Mouse (Mus musculus) 416B (cell line): Measurements from ENCODE around the gene Med12l.

Experiments
- DNase-seq: peaks from one replicate; pipeline ENCODE4 v3.0.0; 2011; ENCODE audit warnings: low read depth

Gene Med12l

GRCm38 (mm10) chr3:59005271-59005995 lies at the start of gene Med12l:
Gene Med12l (plus strand): TSS chr3:59005825.
- DNase-seq: peak; percentile 29

GRCm38 (mm10) chr3:58961166-58961565 lies 44.5 kb upstream of the Med12l start:
- no peak for DNase-seq

DNA sequence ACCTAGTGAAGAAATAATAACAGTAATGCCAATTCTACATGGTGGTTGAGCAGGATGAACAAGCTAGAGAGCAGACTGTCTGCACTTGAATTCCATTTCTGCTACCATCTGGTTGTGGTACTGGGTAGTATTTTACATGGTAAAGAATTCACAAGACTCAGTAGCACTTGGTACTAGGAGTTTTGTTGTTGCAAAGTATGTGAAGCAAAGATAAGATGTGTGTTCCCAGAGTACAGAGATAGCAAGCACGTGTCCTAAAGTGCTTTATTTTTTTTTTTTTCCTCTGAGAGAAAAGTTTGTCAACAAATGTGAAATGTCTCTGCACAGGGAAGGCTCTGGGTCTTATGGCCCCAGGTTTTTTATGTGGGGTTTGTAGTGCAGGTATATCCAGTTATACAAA lies 28.2 kb upstream of the Med12l start:
- no peak for DNase-seq

GRCm38 (mm10) chr3:58977906-58978622 lies 27.6 kb upstream of the Med12l start:
- no peak for DNase-seq

GRCm38 (mm10) chr3:58980579-58980978 lies 25.0 kb upstream of the Med12l start:
- DNase-seq: no peak

DNA sequence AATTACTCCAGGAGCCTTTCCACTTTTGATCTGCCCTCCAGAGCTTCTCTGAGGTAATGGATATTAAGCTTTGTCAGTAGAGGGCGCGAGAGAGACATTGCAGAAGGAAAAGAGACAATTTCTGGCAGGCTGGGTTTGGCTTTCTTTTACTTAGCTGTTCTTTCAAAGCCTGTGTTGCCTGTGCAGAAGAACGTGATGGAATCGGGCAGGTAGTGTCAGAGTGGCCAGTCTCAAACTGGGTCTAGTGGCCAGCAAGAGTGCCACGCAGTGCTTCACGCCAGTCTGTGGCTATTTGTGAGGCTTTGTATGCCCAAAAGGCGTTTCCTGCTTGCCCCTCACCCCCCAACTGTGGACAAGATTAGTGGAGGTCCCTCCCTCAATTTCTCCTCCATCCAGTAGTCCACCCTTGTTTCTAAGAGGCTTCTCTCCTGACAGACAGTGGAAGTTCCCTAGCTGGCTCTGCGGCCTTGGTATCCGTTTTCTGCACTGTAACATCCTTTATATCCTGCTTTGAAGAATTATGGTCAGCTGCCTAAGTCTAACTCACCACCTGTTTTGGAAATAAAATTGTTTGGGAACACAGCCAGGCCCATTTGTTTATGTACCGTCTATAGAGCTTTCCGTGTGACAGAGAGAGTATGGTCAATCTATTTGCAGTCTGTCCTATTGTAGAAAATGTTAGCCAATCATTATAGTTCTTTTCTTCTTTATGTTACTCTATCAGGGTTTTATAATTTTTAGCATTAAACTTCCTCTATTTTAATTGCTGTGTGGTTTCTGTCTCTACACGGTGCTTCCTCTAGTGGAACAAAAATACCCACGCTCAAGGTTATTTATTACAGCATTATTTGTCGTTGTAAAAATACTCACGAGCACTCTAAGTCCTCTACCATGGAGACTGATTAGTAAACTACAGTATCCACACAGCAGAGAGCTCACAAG lies 22.5 kb upstream of the Med12l start:
- peak; percentile 88 for DNase-seq

- DNase-seq: peak; percentile 43
Measured at GRCm38 (mm10) chr3:58983838-58984598, 21.6 kb upstream of the Med12l start.

- DNase-seq: no peak
Measured at GRCm38 (mm10) chr3:58985816-58986215, 19.8 kb upstream of the Med12l start.

DNA sequence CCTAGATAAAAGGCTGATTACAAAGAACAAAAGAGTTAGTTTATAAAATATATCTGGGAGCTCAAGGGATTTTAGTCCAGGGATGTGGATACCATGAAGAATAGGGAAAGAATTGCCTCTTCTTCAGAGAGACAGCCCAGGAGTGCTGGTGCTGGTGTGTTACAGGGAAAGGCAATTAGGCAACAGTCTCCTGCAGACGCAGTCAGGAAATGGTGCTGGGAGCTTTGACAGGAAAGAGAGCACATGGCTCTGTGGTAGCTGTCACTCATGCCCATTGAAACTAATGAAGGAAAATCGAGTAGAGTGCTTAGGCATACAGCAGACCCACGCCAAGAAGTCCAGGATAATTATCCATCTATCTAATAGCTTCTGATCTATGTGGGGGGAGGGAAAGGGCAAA lies 16.3 kb upstream of the Med12l start:
- DNase-seq: peak; percentile 31

GRCm38 (mm10) chr3:58990556-58990955 lies 15.1 kb upstream of the Med12l start:
- no peak for DNase-seq

DNA sequence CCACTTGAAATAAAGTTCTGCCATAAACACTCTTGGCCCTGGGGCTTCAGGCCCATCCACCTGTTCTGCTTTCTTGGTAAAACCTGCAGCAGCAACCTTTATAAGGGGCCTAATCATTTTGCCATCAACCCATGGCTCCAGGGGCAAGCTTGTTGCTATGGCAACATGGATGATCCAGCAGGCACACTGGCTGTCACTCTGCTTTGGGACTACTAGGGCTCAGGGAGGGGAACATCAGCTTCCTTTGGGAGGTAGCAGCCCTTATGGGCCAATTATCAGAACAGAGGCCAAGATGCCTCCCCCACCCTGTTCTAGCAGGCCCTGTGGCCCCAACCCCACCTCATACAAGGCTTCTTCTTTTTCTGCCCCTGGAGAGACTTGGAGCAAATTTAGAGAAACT lies 13.5 kb upstream of the Med12l start:
- no peak for DNase-seq

GRCm38 (mm10) chr3:58993619-58994018 lies 12.0 kb upstream of the Med12l start:
- DNase-seq: no peak

- DNase-seq: no peak
Measured at GRCm38 (mm10) chr3:59003756-59004155, 1.9 kb upstream of the Med12l start.

- DNase-seq: no peak
Measured at GRCm38 (mm10) chr3:59005996-59006730, 538 bp downstream of the Med12l start.

DNA sequence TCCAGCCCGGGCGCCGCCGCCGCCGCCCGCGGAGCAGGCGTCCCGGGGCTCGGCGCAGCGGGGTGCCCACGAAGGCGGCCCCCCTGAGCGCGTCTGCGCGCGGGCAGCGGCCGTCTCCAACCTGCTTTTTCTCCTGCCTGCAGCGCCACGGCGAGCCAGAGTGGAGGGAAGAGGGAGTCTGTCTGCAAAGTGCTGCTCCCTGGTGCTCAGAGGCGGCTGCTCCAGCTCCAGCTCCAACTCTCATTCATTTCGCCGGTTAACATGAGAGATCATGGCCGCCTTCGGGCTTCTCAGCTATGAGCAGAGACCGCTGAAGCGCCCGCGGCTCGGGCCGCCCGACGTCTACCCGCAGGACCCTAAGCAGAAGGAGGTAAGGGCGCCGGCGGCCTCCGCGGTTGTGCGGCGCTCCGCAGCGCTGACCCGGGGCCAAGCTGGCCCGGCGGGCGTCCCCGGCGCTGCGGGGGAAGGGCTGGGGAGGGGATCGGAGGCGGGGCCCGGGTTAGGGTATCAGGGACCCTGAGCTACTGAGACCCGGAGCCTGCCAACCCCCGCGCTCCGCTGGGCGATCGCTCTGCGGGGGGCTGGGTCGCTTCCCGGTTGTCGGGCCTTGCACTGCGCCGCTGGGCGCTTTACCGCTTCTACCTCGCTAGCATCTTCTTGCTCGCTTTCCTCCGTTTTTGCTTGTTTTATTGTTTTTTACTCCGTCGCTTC lies 1.3 kb downstream of the Med12l start:
- DNase-seq: peak; percentile 60

DNA sequence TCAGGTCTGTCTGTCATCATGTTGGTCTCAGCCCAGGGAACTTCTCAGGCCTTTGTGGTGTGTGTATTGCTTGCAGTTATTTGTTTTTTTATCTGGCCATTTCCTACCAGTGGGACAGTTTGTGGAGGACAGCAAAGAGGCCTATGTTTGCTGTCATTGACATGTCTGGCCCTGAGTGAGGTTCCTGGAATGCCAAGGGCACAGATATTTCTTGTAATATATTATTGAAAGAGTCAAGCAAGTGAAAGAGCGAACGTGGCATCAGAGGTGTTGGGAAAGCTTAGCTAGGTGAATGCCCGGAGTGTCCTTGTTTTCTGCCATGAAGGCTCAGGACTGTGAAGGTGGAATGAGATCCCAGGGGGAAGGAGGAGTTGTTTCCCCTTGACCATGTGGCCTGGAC lies 4.7 kb downstream of the Med12l start:
- no peak for DNase-seq

- DNase-seq: no peak
Measured at GRCm38 (mm10) chr3:59015698-59016412, 10.2 kb downstream of the Med12l start.

GRCm38 (mm10) chr3:59016501-59016900 lies 10.9 kb downstream of the Med12l start:
- no peak for DNase-seq

- no peak for DNase-seq
Measured at GRCm38 (mm10) chr3:59021236-59021635, 15.6 kb downstream of the Med12l start.

GRCm38 (mm10) chr3:59022251-59022650 lies 16.6 kb downstream of the Med12l start:
- no peak for DNase-seq
